Mouse (Mus musculus) layer of hippocampus, postnatal 25 days (tissue): ENCODE results near the gene Krtdap. TPM values are rescaled to one million over a fixed set of nuclear protein-coding genes. Genes with fewer than 3 reads are reported as not detected.
"Not testable (repeated sequence)": the region's sequence is repeated elsewhere in the genome, so short reads cannot be mapped to it uniquely, and the experiment has no call there.

Experiments used
- DNase-seq, 2 experiments: peaks; one replicate each; pipeline ENCODE4 v3.0.0; 2022; ENCODE audit warnings: mixed read lengths in 2 of 2, low spot score in 1 of 2; ENCODE audit errors: extremely low spot score in 1 of 2
- total RNA-seq, 2 experiments: library from RNA; stranded (reverse); gene quantifications; 2 replicates each; pipeline ENCODE4 v1.2.3; 2021

The Krtdap gene
- total RNA-seq, 2 experiments from 2014 or later = not detected

DNA sequence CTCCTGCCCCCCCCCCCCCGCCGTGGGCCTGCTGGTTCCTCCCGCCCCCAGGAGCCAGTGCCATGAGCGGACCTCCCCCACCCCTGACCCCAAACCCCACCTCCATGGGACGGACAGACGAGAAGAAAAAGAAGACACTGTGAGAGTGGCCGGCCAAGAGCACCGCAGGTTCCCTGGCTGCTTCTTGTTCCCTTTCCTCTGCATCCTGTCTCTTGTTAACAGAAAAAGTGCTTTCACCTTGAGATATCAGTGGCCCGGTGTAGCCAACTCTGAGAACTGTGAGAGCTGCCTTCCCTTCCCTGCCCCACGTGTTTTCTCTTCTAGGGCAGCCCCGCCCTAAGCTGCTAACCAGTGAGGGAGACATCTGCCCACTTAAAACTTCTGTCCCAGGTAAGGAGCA lies 45.0 kb downstream of the Krtdap start:
- DNase-seq = not testable (repeated sequence)

DNA sequence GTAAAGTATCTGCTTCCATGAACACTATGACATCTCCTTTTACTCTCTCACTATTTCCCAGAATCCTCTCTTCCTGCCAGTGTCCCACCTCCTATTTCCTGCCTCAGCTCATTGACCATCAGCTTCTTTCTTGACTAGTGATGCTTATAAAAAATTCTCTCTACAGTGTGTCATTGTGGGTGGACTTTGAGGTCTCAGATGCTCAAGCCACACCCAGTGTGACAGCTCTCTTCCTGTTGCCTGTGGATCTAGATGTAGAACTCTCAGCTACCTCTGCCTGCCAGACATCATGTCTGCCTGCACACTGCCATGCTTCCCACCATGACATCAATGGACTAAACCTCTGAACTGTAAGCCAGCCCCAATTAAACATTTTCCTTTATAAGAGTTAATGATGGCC lies 49.6 kb downstream of the Krtdap start:
- no peak for DNase-seq

- no peak for DNase-seq
Measured at GRCm38 (mm10) chr7:30840306-30840705, 52.6 kb downstream of the Krtdap start.

Other genes with a start within 250 kb of the Krtdap start
- gene Hspb6, start 235.7 kb upstream of the Krtdap start, total RNA-seq = 1 to 10 TPM; 3.4 to 4.3 TPM
- gene Proser3, start 235.6 kb upstream of the Krtdap start, total RNA-seq = 1 to 10 TPM; 3.5 to 3.6 TPM
- 10 to 100 TPM; 36.8 to 44.9 TPM for gene Lin37, start 228.1 kb upstream of the Krtdap start, total RNA-seq
- gene U2af1l4, start 224.6 kb upstream of the Krtdap start, total RNA-seq = 10 to 100 TPM; 69.8 to 72.5 TPM
- gene Gm49396, start 224.6 kb upstream of the Krtdap start, total RNA-seq = 1 to 10 TPM; 6.8 to 8.8 TPM
- 10 to 100 TPM; 76.0 to 92.1 TPM for gene Psenen, start 224.3 kb upstream of the Krtdap start, total RNA-seq
- gene Igflr1, start 222.5 kb upstream of the Krtdap start, total RNA-seq = 1 to 10 TPM; 4.7 to 5.2 TPM
- 10 to 100 TPM; 39.1 to 57.1 TPM for gene Kmt2b, start 199.2 kb upstream of the Krtdap start, total RNA-seq
- not detected for gene Zbtb32, start 189.0 kb upstream of the Krtdap start, total RNA-seq
- gene Upk1a, start 175.0 kb upstream of the Krtdap start, total RNA-seq = under 1 TPM in 1 of 2 experiments, not detected in 1; 0.20 TPM
- gene Cox6b1, start 161.7 kb upstream of the Krtdap start, total RNA-seq = 100 to 1,000 TPM; 631 to 741 TPM
- gene Etv2, start 152.0 kb upstream of the Krtdap start, total RNA-seq = not detected
- gene Rbm42, start 137.6 kb upstream of the Krtdap start, total RNA-seq = 10 to 100 TPM; 75.3 to 81.5 TPM
- 1 to 10 TPM; 4.2 to 6.6 TPM for gene Haus5, start 122.9 kb upstream of the Krtdap start, total RNA-seq
- not detected for gene Pmis2, start 116.3 kb upstream of the Krtdap start, total RNA-seq
- not detected for gene 2200002J24Rik, start 89.0 kb upstream of the Krtdap start, total RNA-seq
- gene Atp4a, start 75.7 kb upstream of the Krtdap start, total RNA-seq = 1 to 10 TPM in 1 of 2 experiments, under 1 TPM in 1; 0.74 to 1.1 TPM
- 100 to 1,000 TPM; 116 to 132 TPM for gene Tmem147, start 58.4 kb upstream of the Krtdap start, total RNA-seq
- not detected for gene Gapdhs, start 44.2 kb upstream of the Krtdap start, total RNA-seq
- 1 to 10 TPM; 7.5 to 7.7 TPM for gene Sbsn, start 36.4 kb upstream of the Krtdap start, total RNA-seq
- gene Dmkn, start 24.1 kb upstream of the Krtdap start, total RNA-seq = 1 to 10 TPM in 1 of 2 experiments, under 1 TPM in 1; 0.66 to 1.3 TPM
- gene Ffar2, start 35.9 kb downstream of the Krtdap start, total RNA-seq = not detected
- gene Ffar3, start 68.3 kb downstream of the Krtdap start, total RNA-seq = not detected
- not detected for gene Ffar1, start 73.7 kb downstream of the Krtdap start, total RNA-seq
- gene Cd22, start 92.4 kb downstream of the Krtdap start, total RNA-seq = not detected
- 100 to 1,000 TPM; 319 to 342 TPM for gene Mag, start 127.0 kb downstream of the Krtdap start, total RNA-seq
- gene Hamp2, start 136.8 kb downstream of the Krtdap start, total RNA-seq = not detected
- not detected for gene Hamp, start 156.1 kb downstream of the Krtdap start, total RNA-seq
- gene Usf2, start 168.9 kb downstream of the Krtdap start, total RNA-seq = 100 to 1,000 TPM; 124 to 126 TPM
- 1 to 10 TPM; 6.3 to 8.4 TPM for gene Lsr, start 185.6 kb downstream of the Krtdap start, total RNA-seq
- under 1 TPM; 0.22 to 0.45 TPM for gene Fam187b, start 185.9 kb downstream of the Krtdap start, total RNA-seq